Mouse (Mus musculus) embryonic facial prominence, embryonic 13.5 days (tissue): ENCODE measurements around the gene Agfg2. TPM values are rescaled to one million over a fixed set of nuclear protein-coding genes. Genes with fewer than 3 reads are reported as not detected.

ENCODE experiments used
- ATAC-seq: fragments of 200-750 bp; cut with Nextera tagmentation; 2 replicates; pipeline ENCODE4 v1.8.0; 2017; ENCODE audit warnings: low read depth; ENCODE audit not compliant: insufficient number of reproducible peaks, insufficient read depth, low FRiP score, low TSS enrichment
- H3K27ac ChIP-seq: fragments of 300-500 bp; sonication (generic); 2 replicates; pipeline ENCODE4 v1.5.1; 2015; ENCODE audit warnings: moderate library complexity, mild to moderate bottlenecking, inconsistent platforms
- H3K27me3 ChIP-seq: fragments of 300-500 bp; sonication (generic); 2 replicates; pipeline ENCODE4 v1.6.1; 2015; ENCODE audit warnings: mild to moderate bottlenecking, inconsistent platforms
- H3K36me3 ChIP-seq: fragments of 300-500 bp; sonication (generic); 2 replicates; pipeline ENCODE4 v1.6.1; 2015; ENCODE audit warnings: mild to moderate bottlenecking, inconsistent platforms
- H3K4me1 ChIP-seq: fragments of 300-500 bp; sonication (generic); 2 replicates; pipeline ENCODE4 v1.6.1; 2015; ENCODE audit warnings: inconsistent platforms
- H3K4me2 ChIP-seq: fragments of 300-500 bp; sonication (generic); 2 replicates; pipeline ENCODE4 v1.6.1; 2015; ENCODE audit warnings: moderate library complexity, mild to moderate bottlenecking, inconsistent platforms
- H3K4me3 ChIP-seq: fragments of 300-500 bp; sonication (generic); 2 replicates; pipeline ENCODE4 v1.5.1; 2015; ENCODE audit warnings: mild to moderate bottlenecking, inconsistent platforms
- H3K9ac ChIP-seq: fragments of 300-500 bp; sonication (generic); 2 replicates; pipeline ENCODE4 v1.6.1; 2015; ENCODE audit warnings: mild to moderate bottlenecking, inconsistent platforms
- H3K9me3 ChIP-seq: fragments of 300-500 bp; sonication (generic); 2 replicates; pipeline ENCODE4 v1.6.1; 2016; ENCODE audit warnings: inconsistent platforms
- WGBS: fragments of 180-500 bp; shearing (Covaris S2); methylation state at CpG from one replicate; pipeline ENCODE4 v1.1.7; 2015; ENCODE audit warnings: mixed read lengths; 5-methylcytosine and 5-hydroxymethylcytosine counted together
- polyA plus RNA-seq: library from polyadenylated mRNA; unstranded; fragments of >200 nt; fragmentation: Nextera tagmentation; extraction: Ambion mirVana; gene quantifications from 2 replicates; pipeline ENCODE4 v1.2.1, GENCODE M21; 2015

Gene Agfg2
- polyA plus RNA-seq, 1 experiment from 2014 or later, result 19.2 TPM

DNA sequence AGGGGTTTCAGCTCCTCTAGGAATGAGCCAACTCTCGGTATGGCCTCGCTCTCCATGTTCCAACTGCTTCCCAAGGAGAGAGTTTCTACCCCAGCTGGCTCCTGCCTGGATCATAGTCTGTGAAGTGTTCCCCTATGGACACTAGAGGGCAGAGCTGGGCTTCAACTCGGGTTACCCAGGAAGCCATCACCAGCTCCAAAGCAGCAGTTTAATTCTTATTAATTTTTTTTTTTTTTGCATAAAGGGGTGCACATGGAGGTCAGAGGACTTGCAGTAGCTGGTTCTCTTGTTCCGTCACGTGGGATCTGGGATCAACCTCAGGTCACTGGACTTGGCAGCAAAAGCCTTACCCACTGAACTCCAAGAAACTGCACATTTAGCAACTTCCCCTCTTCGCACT lies 27.5 kb downstream of the Agfg2 start:
- Histone ChIP-seq H3K27ac (0 out of 2 replicates have a peak overlapping the region, but pooled peaks have one; percentile 18), H3K4me2 (no peak overlapping the region), H3K27me3 (no peaks in the 10 kb centered on the region), H3K4me3 (no peak overlapping the region), H3K4me1 (no peaks in the 10 kb centered on the region; the same call in 1 of the 2 replicates), H3K36me3 (peaks cover 55% of the 10 kb centered on the region), H3K9ac (no peak overlapping the region), H3K9me3 (no peaks in the 10 kb centered on the region)
- WGBS, result 31% methylated on average over 6 of the region's 6 CpGs
- no peak for ATAC-seq

- Histone ChIP-seq H3K36me3 (peaks cover 50% of the 10 kb centered on the region), H3K27ac (no peak overlapping the region), H3K4me2 (no peak overlapping the region), H3K9ac (no peak overlapping the region), H3K9me3 (no peaks in the 10 kb centered on the region), H3K27me3 (no peaks in the 10 kb centered on the region), H3K4me3 (no peak overlapping the region), H3K4me1 (peaks cover 5% of the 10 kb centered on the region)
- WGBS, result 74% methylated on average over 7 of the region's 7 CpGs
- no peak for ATAC-seq
These were observed 29.8 kb downstream of the Agfg2 start for GRCm38 (mm10) chr5:137654746-137655145.

DNA sequence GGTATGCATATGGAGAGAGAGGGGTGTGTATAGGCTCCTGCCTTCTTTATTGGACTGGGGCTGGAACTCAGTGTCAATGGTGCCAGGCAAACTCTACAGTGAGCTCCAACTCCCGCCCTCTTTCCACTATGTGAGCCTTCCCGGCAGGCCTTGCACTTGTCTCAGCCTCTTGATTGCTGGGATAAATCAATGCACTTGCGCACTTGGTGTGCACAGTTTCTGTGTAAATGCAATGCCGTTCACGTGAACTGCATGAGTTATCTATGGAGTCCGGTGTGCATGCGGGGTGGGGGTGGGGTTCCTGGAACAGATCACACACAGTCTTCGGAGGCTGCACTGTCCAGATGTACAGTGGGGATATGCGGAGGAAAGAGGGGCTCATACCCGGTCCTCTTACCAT lies 31.2 kb downstream of the Agfg2 start:
- Histone ChIP-seq H3K4me2 (no peak overlapping the region), H3K4me3 (no peak overlapping the region), H3K36me3 (peaks cover 37% of the 10 kb centered on the region), H3K9ac (no peak overlapping the region), H3K4me1 (peaks cover 17% of the 10 kb centered on the region), H3K27me3 (no peaks in the 10 kb centered on the region), H3K9me3 (no peaks in the 10 kb centered on the region), H3K27ac (no peak overlapping the region)
- WGBS, result 94% methylated on average over 10 of the region's 10 CpGs
- ATAC-seq, result no peak

GRCm38 (mm10) chr5:137652474-137652873 lies 32.1 kb downstream of the Agfg2 start:
- Histone ChIP-seq H3K9me3 (no peaks in the 10 kb centered on the region), H3K4me2 (no peak overlapping the region), H3K4me3 (no peak overlapping the region), H3K27ac (no peak overlapping the region), H3K36me3 (peaks cover 35% of the 10 kb centered on the region), H3K4me1 (peaks cover 26% of the 10 kb centered on the region), H3K27me3 (no peaks in the 10 kb centered on the region), H3K9ac (no peak overlapping the region)
- no peak for ATAC-seq
- WGBS, result 10% methylated on average over 3 of the region's 3 CpGs

DNA sequence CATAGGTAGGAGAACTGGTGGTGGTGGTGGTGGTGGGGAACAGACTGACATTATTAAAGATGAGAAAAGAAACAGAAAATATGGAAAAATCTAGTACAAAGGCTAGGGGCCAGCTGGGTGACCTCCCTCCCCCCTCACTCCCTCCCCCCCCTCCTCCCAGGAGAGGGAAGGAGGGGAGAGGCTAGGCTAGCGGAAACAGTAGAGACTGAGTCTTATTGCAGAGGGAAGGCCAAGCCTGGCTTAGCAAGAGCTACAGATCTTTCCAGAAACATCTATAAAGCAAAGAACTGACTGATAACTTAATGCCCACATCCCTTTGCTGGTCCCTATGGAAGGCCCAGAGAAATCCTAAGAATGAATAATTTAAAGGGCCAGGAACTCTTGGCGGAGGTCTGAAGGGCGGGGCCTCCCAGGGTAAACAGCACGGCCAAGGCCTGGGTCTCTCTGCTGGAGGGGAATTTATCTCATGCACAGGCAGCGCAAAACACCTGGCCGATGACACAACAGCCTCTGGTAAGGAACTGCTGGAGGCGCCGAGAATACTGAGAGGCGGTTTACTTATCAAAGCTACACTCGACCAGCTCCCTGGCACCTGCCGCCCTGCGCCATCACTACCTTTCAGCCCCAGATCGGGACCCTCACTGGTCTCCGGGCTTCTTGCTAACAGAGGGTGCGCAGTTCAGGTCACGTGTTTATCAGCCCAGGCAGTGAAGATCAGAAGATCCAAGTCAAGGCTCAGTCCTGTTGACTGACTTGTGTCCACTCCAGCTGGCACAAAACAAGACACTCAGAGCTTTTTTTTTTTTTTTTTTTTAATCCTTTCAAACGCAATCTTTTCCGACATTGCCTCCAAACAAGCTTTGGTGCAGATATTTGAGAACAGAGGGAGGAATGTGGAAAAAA lies 34.6 kb downstream of the Agfg2 start:
- Histone ChIP-seq H3K27me3 (peaks cover 16% of the 10 kb centered on the region), H3K9ac (peak overlapping the region; percentile 36; the same call in 1 of the 2 replicates), H3K4me3 (no peak overlapping the region), H3K4me1 (peaks cover 43% of the 10 kb centered on the region), H3K36me3 (peaks cover 29% of the 10 kb centered on the region), H3K27ac (no peak overlapping the region), H3K4me2 (peak overlapping the region; percentile 36), H3K9me3 (no peaks in the 10 kb centered on the region)
- no peak for ATAC-seq
- 19% methylated on average over 18 of the region's 18 CpGs for WGBS

- 0 out of 2 replicates have a peak overlapping the region, but pooled peaks have one; percentile 36 for H3K9ac ChIP-seq
- H3K4me1 ChIP-seq, result peaks cover 46% of the 10 kb centered on the region
- ATAC-seq, result no peak
- H3K4me2 ChIP-seq, result no peak overlapping the region
- H3K27me3 ChIP-seq, result peaks cover 23% of the 10 kb centered on the region
- H3K36me3 ChIP-seq, result peaks cover 25% of the 10 kb centered on the region; the same call in 1 of the 2 replicates
- H3K27ac ChIP-seq, result no peak overlapping the region
- no peaks in the 10 kb centered on the region for H3K9me3 ChIP-seq
- WGBS, result 36% methylated on average over 4 of the region's 4 CpGs
- H3K4me3 ChIP-seq, result no peak overlapping the region
These were observed 35.3 kb downstream of the Agfg2 start for GRCm38 (mm10) chr5:137649251-137649650.

- Histone ChIP-seq H3K4me3 (no peak overlapping the region), H3K27me3 (peaks cover 34% of the 10 kb centered on the region), H3K4me2 (no peak overlapping the region), H3K9me3 (no peaks in the 10 kb centered on the region), H3K27ac (no peak overlapping the region), H3K36me3 (peaks cover 13% of the 10 kb centered on the region; the same call in 1 of the 2 replicates), H3K9ac (0 out of 2 replicates have a peak overlapping the region, but pooled peaks have one; percentile 27), H3K4me1 (peaks cover 47% of the 10 kb centered on the region)
- ATAC-seq, result no peak
- 37% methylated on average over 9 of the region's 9 CpGs for WGBS
These were observed 36.5 kb downstream of the Agfg2 start for GRCm38 (mm10) chr5:137647827-137648601.

- peaks cover 23% of the 10 kb centered on the region for H3K36me3 ChIP-seq
- peak within 1 kb of the TSS; percentile 53 for H3K4me2 ChIP-seq
- no peak within 1 kb of the TSS for H3K27ac ChIP-seq
- peak within 1 kb of the TSS; percentile 36 for H3K4me3 ChIP-seq
- 9% methylated on average over 11 of the region's 11 CpGs for WGBS
- peaks cover 34% of the 10 kb centered on the region for H3K27me3 ChIP-seq
- H3K9me3 ChIP-seq, result no peaks in the 10 kb centered on the region
- no peak for ATAC-seq
- peak within 1 kb of the TSS; percentile 55 for H3K9ac ChIP-seq
- peaks cover 50% of the 10 kb centered on the region for H3K4me1 ChIP-seq
These were observed 38.9 kb downstream of the Agfg2 start, which contains the start of gene Irs3 for GRCm38 (mm10) chr5:137645652-137646091. Gene Irs3 (minus strand): TSS chr5:137645714.

DNA sequence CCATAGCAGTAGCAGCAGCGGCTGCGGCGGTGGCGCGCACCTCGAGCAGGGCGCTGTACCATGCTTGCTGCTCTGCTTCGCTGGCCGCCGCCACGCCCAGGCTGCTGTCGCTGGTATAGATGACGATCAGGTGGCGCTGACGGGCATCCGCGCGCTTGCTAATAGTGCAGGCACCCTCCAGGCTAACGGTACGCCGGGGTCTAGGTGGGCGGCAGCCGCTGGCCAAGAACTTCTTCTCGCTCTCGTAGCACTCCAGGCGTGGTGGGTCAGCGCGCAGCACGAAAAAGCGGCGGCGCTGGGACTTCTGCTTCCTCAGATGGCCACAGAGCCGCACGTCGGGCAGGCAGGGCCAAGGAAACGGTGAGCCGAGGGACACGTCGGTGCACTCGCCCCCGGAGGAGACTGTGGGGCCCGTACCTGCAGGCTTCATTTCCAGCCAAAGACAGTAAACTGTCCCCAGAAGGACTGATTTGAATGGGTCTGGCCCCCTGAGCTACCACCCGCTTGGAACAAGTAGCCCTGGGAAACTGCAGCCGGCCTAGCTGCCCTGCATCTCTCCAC lies 39.4 kb downstream of the Agfg2 start:
- H3K9ac ChIP-seq, result peak overlapping the region; percentile 55
- ATAC-seq, result no peak
- 2% methylated on average over 44 of the region's 44 CpGs for WGBS
- peaks cover 34% of the 10 kb centered on the region for H3K27me3 ChIP-seq
- peaks cover 28% of the 10 kb centered on the region for H3K36me3 ChIP-seq
- peaks cover 54% of the 10 kb centered on the region for H3K4me1 ChIP-seq
- H3K9me3 ChIP-seq, result no peaks in the 10 kb centered on the region
- H3K4me3 ChIP-seq, result peak overlapping the region; percentile 36
- H3K4me2 ChIP-seq, result peak overlapping the region; percentile 53
- H3K27ac ChIP-seq, result no peak overlapping the region

DNA sequence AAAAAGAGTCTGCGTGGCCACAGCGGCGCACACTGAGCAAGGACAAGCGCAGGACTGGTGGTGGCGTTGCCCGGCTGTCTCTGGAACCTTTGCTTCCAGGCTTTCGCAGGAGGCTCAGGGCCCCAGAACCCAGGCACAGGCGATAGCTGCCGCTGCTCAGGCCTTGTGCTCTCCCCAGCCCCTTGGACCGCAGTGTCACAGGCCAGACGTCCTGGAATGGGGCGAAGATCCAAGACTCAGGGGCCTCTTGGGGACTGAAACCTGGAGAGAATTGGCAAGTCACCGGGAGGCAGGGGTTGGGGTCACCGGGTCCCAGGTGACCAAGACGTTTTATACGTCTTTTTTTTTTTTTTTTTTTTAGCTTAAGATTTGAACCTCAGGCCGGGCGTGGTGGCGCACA lies 40.0 kb downstream of the Agfg2 start:
- H3K4me2 ChIP-seq, result no peak overlapping the region
- H3K9ac ChIP-seq, result peak overlapping the region; percentile 27; the same call in 1 of the 2 replicates
- no peak for ATAC-seq
- H3K4me1 ChIP-seq, result peaks cover 48% of the 10 kb centered on the region
- H3K9me3 ChIP-seq, result no peaks in the 10 kb centered on the region
- H3K36me3 ChIP-seq, result peaks cover 35% of the 10 kb centered on the region
- no peak overlapping the region for H3K4me3 ChIP-seq
- H3K27ac ChIP-seq, result no peak overlapping the region
- H3K27me3 ChIP-seq, result peaks cover 34% of the 10 kb centered on the region
- 34% methylated on average over 19 of the region's 19 CpGs for WGBS

DNA sequence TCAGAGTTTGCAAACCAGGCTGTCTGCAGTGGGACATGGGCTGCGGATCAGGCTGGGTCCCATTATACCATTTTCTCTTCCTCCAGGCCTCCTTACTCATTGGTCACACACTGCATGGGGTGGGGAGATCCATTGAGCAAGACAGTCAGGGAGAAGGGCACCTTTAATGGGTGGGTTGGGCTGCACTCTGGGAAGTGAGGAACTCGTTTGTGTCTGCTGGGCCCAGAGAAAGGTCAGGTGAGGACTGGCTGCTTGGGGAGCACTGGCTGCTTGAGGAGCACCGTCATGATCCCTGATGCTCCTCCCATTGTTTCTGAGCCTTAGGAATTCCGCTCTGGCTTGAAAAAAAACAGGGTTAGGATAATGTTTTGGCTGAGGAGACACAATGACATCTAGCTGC lies 41.6 kb downstream of the Agfg2 start:
- 52% methylated on average over 4 of the region's 4 CpGs for WGBS
- no peak for ATAC-seq
- peaks cover 34% of the 10 kb centered on the region for H3K27me3 ChIP-seq
- peaks cover 50% of the 10 kb centered on the region for H3K36me3 ChIP-seq
- no peak overlapping the region for H3K4me3 ChIP-seq
- H3K9ac ChIP-seq, result no peak overlapping the region
- H3K4me1 ChIP-seq, result peaks cover 34% of the 10 kb centered on the region
- no peaks in the 10 kb centered on the region for H3K9me3 ChIP-seq
- H3K27ac ChIP-seq, result no peak overlapping the region
- H3K4me2 ChIP-seq, result no peak overlapping the region
